Mouse (Mus musculus) neural tube, embryonic 14.5 days (tissue): Measurements from ENCODE around the gene Ilf3. TPM values are rescaled to one million over a fixed set of nuclear protein-coding genes. Genes with fewer than 3 reads are reported as not detected.

Experiments
- ATAC-seq: fragments of 200-750 bp; cut with Nextera tagmentation; 2 replicates; pipeline ENCODE4 v1.8.0; 2017; ENCODE audit warnings: low read depth, mild to moderate bottlenecking, moderate TSS enrichment, moderate library complexity
- H3K27ac ChIP-seq: fragments of 300-500 bp; sonication (generic); 2 replicates; pipeline ENCODE4 v1.5.1; 2014; ENCODE audit warnings: low read depth, mild to moderate bottlenecking, control low read depth, low read length, moderate library complexity, mixed read lengths
- H3K27me3 ChIP-seq: fragments of 300-500 bp; sonication (generic); 2 replicates; pipeline ENCODE4 v1.6.1; 2014; ENCODE audit warnings: low read length; ENCODE audit not compliant: control insufficient read depth, insufficient read depth
- H3K36me3 ChIP-seq: fragments of 300-500 bp; sonication (generic); 2 replicates; pipeline ENCODE4 v1.6.1; 2014; ENCODE audit warnings: low read length, mixed read lengths; ENCODE audit not compliant: control insufficient read depth, insufficient read depth
- H3K4me1 ChIP-seq: fragments of 300-500 bp; sonication (generic); 2 replicates; pipeline ENCODE4 v1.6.1; 2014; ENCODE audit warnings: low read length; ENCODE audit not compliant: control insufficient read depth, insufficient read depth
- H3K4me2 ChIP-seq: fragments of 300-500 bp; sonication (generic); 2 replicates; pipeline ENCODE4 v1.6.1; 2014; ENCODE audit warnings: mild to moderate bottlenecking, low read depth, low read length, control low read depth
- H3K4me3 ChIP-seq: fragments of 300-500 bp; sonication (generic); 2 replicates; pipeline ENCODE4 v1.5.1; 2014; ENCODE audit warnings: low read depth, low read length, control low read depth, mixed read lengths
- H3K9ac ChIP-seq: fragments of 300-500 bp; sonication (generic); replicated peaks from 2 replicates; pipeline ENCODE4 v1.6.1; 2014; ENCODE audit warnings: low read depth, mild to moderate bottlenecking, control low read depth, low read length, mixed read lengths
- H3K9me3 ChIP-seq: fragments of 300-500 bp; sonication (generic); 2 replicates; pipeline ENCODE4 v1.6.1; 2016; ENCODE audit warnings: low read length; ENCODE audit not compliant: control insufficient read depth
- WGBS: fragments of 180-500 bp; shearing (Covaris S2); extraction: QIAGEN DNeasy Blood & Tissue Kit; methylation state at CpG from one replicate; pipeline ENCODE4 v1.1.7; 2014; 5-methylcytosine and 5-hydroxymethylcytosine counted together
- polyA plus RNA-seq: library from polyadenylated mRNA; unstranded; fragments of >200 nt; fragmentation: Nextera tagmentation; extraction: Ambion mirVana; gene quantifications from 2 replicates; pipeline ENCODE4 v1.2.1, GENCODE M21; 2014

Ilf3 gene
- polyA plus RNA-seq, 1 experiment from 2014 or later, result 210 TPM

- H3K9ac ChIP-seq, result no peak overlapping the region
- WGBS, result 62% methylated on average over 1 of the region's 1 CpGs
- no peak for ATAC-seq
- H3K4me2 ChIP-seq, result no peak overlapping the region
- no peaks in the 10 kb centered on the region; the same call in 1 of the 2 replicates for H3K36me3 ChIP-seq
- H3K27me3 ChIP-seq, result no peaks in the 10 kb centered on the region
- H3K4me3 ChIP-seq, result no peak overlapping the region
- H3K27ac ChIP-seq, result no peak overlapping the region
- no peaks in the 10 kb centered on the region for H3K9me3 ChIP-seq
- peaks cover 17% of the 10 kb centered on the region for H3K4me1 ChIP-seq
These were observed 4.8 kb downstream of the Ilf3 start for GRCm38 (mm10) chr9:21372508-21372907.

GRCm38 (mm10) chr9:21379195-21379594, 11.5 kb downstream of the Ilf3 start:
- ATAC-seq, result no peak; the same call in 1 of the 2 replicates
- Histone ChIP-seq H3K9me3 (no peaks in the 10 kb centered on the region), H3K27ac (no peak overlapping the region), H3K27me3 (no peaks in the 10 kb centered on the region), H3K36me3 (no peaks in the 10 kb centered on the region), H3K4me1 (0 out of 2 replicates have a peak, but pooled peaks cover 4% of the 10 kb centered on the region), H3K9ac (no peak overlapping the region), H3K4me3 (no peak overlapping the region), H3K4me2 (no peak overlapping the region)
- WGBS, result 80% methylated on average over 3 of the region's 3 CpGs

- H3K4me3 ChIP-seq, result no peak overlapping the region
- no peak overlapping the region for H3K9ac ChIP-seq
- ATAC-seq, result no peak
- H3K36me3 ChIP-seq, result no peaks in the 10 kb centered on the region
- H3K9me3 ChIP-seq, result no peaks in the 10 kb centered on the region
- H3K4me2 ChIP-seq, result no peak overlapping the region
- no peak overlapping the region for H3K27ac ChIP-seq
- 0 out of 2 replicates have a peak, but pooled peaks cover 8% of the 10 kb centered on the region for H3K4me1 ChIP-seq
- no peaks in the 10 kb centered on the region for H3K27me3 ChIP-seq
These were observed 13.2 kb downstream of the Ilf3 start for GRCm38 (mm10) chr9:21380868-21381267.

- no peak overlapping the region for H3K4me3 ChIP-seq
- peaks cover 7% of the 10 kb centered on the region; the same call in 1 of the 2 replicates for H3K36me3 ChIP-seq
- no peak overlapping the region for H3K9ac ChIP-seq
- H3K27ac ChIP-seq, result no peak overlapping the region
- ATAC-seq, result no peak
- H3K4me2 ChIP-seq, result no peak overlapping the region
- no peaks in the 10 kb centered on the region for H3K9me3 ChIP-seq
- H3K4me1 ChIP-seq, result 0 out of 2 replicates have a peak, but pooled peaks cover 8% of the 10 kb centered on the region
- H3K27me3 ChIP-seq, result no peaks in the 10 kb centered on the region
These were observed 16.3 kb downstream of the Ilf3 start for GRCm38 (mm10) chr9:21383966-21384365.

- H3K4me2 ChIP-seq, result no peak overlapping the region
- no peaks in the 10 kb centered on the region for H3K9me3 ChIP-seq
- no peaks in the 10 kb centered on the region for H3K4me1 ChIP-seq
- no peak overlapping the region for H3K9ac ChIP-seq
- H3K27me3 ChIP-seq, result no peaks in the 10 kb centered on the region
- no peak overlapping the region for H3K27ac ChIP-seq
- 94% methylated on average over 10 of the region's 10 CpGs for WGBS
- H3K36me3 ChIP-seq, result peaks cover 71% of the 10 kb centered on the region
- no peak overlapping the region for H3K4me3 ChIP-seq
- ATAC-seq, result no peak
These were observed 25.0 kb downstream of the Ilf3 start for GRCm38 (mm10) chr9:21392646-21393175.

GRCm38 (mm10) chr9:21395692-21396091, 28.0 kb downstream of the Ilf3 start:
- peaks cover 84% of the 10 kb centered on the region for H3K36me3 ChIP-seq
- H3K9me3 ChIP-seq, result no peaks in the 10 kb centered on the region
- H3K4me2 ChIP-seq, result no peak overlapping the region
- H3K9ac ChIP-seq, result no peak overlapping the region
- H3K27me3 ChIP-seq, result no peaks in the 10 kb centered on the region
- WGBS, result 91% methylated on average over 3 of the region's 3 CpGs
- no peak overlapping the region for H3K4me3 ChIP-seq
- H3K4me1 ChIP-seq, result no peaks in the 10 kb centered on the region
- H3K27ac ChIP-seq, result no peak overlapping the region
- no peak for ATAC-seq

GRCm38 (mm10) chr9:21397170-21397569, 29.5 kb downstream of the Ilf3 start:
- no peaks in the 10 kb centered on the region for H3K27me3 ChIP-seq
- no peak for ATAC-seq
- WGBS, result 100% methylated on average over 3 of the region's 3 CpGs
- no peaks in the 10 kb centered on the region for H3K9me3 ChIP-seq
- H3K27ac ChIP-seq, result no peak overlapping the region
- no peak overlapping the region for H3K9ac ChIP-seq
- no peaks in the 10 kb centered on the region for H3K4me1 ChIP-seq
- H3K4me2 ChIP-seq, result no peak overlapping the region
- peaks cover 93% of the 10 kb centered on the region for H3K36me3 ChIP-seq
- H3K4me3 ChIP-seq, result no peak overlapping the region

GRCm38 (mm10) chr9:21401042-21401441, 33.4 kb downstream of the Ilf3 start:
- WGBS, result 95% methylated on average over 9 of the region's 9 CpGs
- no peak overlapping the region for H3K4me3 ChIP-seq
- H3K36me3 ChIP-seq, result peaks cover 89% of the 10 kb centered on the region
- no peak overlapping the region for H3K27ac ChIP-seq
- no peaks in the 10 kb centered on the region for H3K4me1 ChIP-seq
- H3K27me3 ChIP-seq, result no peaks in the 10 kb centered on the region
- no peak overlapping the region for H3K9ac ChIP-seq
- H3K9me3 ChIP-seq, result no peaks in the 10 kb centered on the region
- no peak for ATAC-seq
- no peak overlapping the region for H3K4me2 ChIP-seq

- Histone ChIP-seq H3K27ac (no peak overlapping the region), H3K4me2 (no peak overlapping the region), H3K27me3 (no peaks in the 10 kb centered on the region), H3K9me3 (no peaks in the 10 kb centered on the region), H3K4me3 (no peak overlapping the region), H3K9ac (no peak overlapping the region), H3K36me3 (peaks cover 85% of the 10 kb centered on the region), H3K4me1 (no peaks in the 10 kb centered on the region)
- ATAC-seq, result no peak
- 91% methylated on average over 11 of the region's 11 CpGs for WGBS
These were observed 35.1 kb downstream of the Ilf3 start for GRCm38 (mm10) chr9:21402764-21403253.
